Mouse (Mus musculus) heart, embryonic 12.5 days (tissue): ENCODE results near the gene Slc25a27. TPM values are rescaled to one million over a fixed set of nuclear protein-coding genes. Genes with fewer than 3 reads are reported as not detected.

Source experiments
- ATAC-seq: fragments of 200-750 bp; cut with Nextera tagmentation; 2 replicates; pipeline ENCODE4 v1.8.0; 2017; ENCODE audit warnings: moderate TSS enrichment, moderate library complexity; ENCODE audit not compliant: insufficient number of reproducible peaks, low FRiP score
- H3K27ac ChIP-seq: fragments of 300-500 bp; sonication (generic); 2 replicates; pipeline ENCODE4 v1.5.1; 2016; ENCODE audit warnings: mild to moderate bottlenecking, moderate library complexity; ENCODE audit not compliant: poor library complexity, severe bottlenecking
- H3K27me3 ChIP-seq: fragments of 300-500 bp; sonication (generic); replicated peaks from 2 replicates; pipeline ENCODE4 v1.6.1; 2016; ENCODE audit warnings: mild to moderate bottlenecking, moderate library complexity
- H3K36me3 ChIP-seq: fragments of 300-500 bp; sonication (generic); 2 replicates; pipeline ENCODE4 v1.6.1; 2016; ENCODE audit warnings: mild to moderate bottlenecking, moderate library complexity
- H3K4me1 ChIP-seq: fragments of 300-500 bp; sonication (generic); replicated peaks from 2 replicates; pipeline ENCODE4 v1.6.1; 2016; ENCODE audit warnings: mild to moderate bottlenecking
- H3K4me2 ChIP-seq: fragments of 300-500 bp; sonication (generic); 2 replicates; pipeline ENCODE4 v1.6.1; 2016; ENCODE audit warnings: mild to moderate bottlenecking, moderate library complexity
- H3K4me3 ChIP-seq: fragments of 300-500 bp; sonication (generic); 2 replicates; pipeline ENCODE4 v1.5.1; 2016; ENCODE audit warnings: mild to moderate bottlenecking
- H3K9ac ChIP-seq: fragments of 300-500 bp; sonication (generic); 2 replicates; pipeline ENCODE4 v1.6.1; 2016; ENCODE audit warnings: mild to moderate bottlenecking, moderate library complexity
- H3K9me3 ChIP-seq: fragments of 300-500 bp; sonication (generic); replicated peaks from 2 replicates; pipeline ENCODE4 v1.6.1; 2016; ENCODE audit warnings: mild to moderate bottlenecking, moderate library complexity
- WGBS: fragments of 180-500 bp; shearing (Covaris S2); methylation state at CpG from one replicate; pipeline ENCODE4 v1.1.7; 2016; 5-methylcytosine and 5-hydroxymethylcytosine counted together
- polyA plus RNA-seq: library from polyadenylated mRNA; unstranded; fragments of >200 nt; fragmentation: Nextera tagmentation; extraction: Ambion mirVana; gene quantifications from 2 replicates; pipeline ENCODE4 v1.2.1, GENCODE M21; 2016

Slc25a27 gene
- polyA plus RNA-seq, 1 experiment from 2014 or later, result 13.5 TPM

GRCm38 (mm10) chr17:43612221-43612620, 54.8 kb downstream of the Slc25a27 start:
- no peaks in the 10 kb centered on the region for H3K36me3 ChIP-seq
- 0 out of 2 replicates have a peak, but pooled peaks cover 3% of the 10 kb centered on the region for H3K27me3 ChIP-seq
- ATAC-seq, result 0 out of 2 replicates have a peak, but pooled peaks have one; percentile 64
- H3K9ac ChIP-seq, result no peak overlapping the region
- 31% methylated on average over 3 of the region's 3 CpGs for WGBS
- no peak overlapping the region for H3K4me2 ChIP-seq
- H3K27ac ChIP-seq, result no peak overlapping the region
- no peaks in the 10 kb centered on the region for H3K4me1 ChIP-seq
- H3K4me3 ChIP-seq, result no peak overlapping the region
- no peaks in the 10 kb centered on the region for H3K9me3 ChIP-seq

GRCm38 (mm10) chr17:43611586-43611985, 55.4 kb downstream of the Slc25a27 start:
- H3K36me3 ChIP-seq, result no peaks in the 10 kb centered on the region
- H3K4me1 ChIP-seq, result no peaks in the 10 kb centered on the region
- H3K27me3 ChIP-seq, result 0 out of 2 replicates have a peak, but pooled peaks cover 3% of the 10 kb centered on the region
- no peak overlapping the region for H3K27ac ChIP-seq
- no peak overlapping the region for H3K9ac ChIP-seq
- no peaks in the 10 kb centered on the region for H3K9me3 ChIP-seq
- H3K4me2 ChIP-seq, result no peak overlapping the region
- no peak overlapping the region for H3K4me3 ChIP-seq
- WGBS, result 20% methylated on average over 7 of the region's 7 CpGs
- ATAC-seq, result no peak

DNA sequence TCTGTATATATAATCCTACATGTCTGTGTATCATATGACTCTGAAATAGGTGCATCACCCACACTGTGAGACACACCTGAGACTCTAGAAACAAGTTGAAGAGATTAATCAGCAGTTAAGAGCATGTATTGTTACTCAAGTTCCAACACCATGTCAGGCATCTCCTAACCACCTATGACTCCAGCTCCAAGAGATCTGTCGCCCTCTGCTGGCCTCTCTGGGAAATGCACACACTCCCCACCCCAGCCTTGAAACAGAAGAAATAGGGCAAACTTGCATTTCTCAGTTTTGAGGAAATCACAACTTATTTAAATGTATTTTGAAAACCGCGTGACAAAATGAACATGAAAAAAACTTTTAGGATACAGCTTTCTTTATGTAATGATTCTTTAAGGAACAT, 60.3 kb downstream of the Slc25a27 start:
- ATAC-seq, result no peak
- no peaks in the 10 kb centered on the region for H3K9me3 ChIP-seq
- WGBS, result 7% methylated on average over 3 of the region's 3 CpGs
- no peak overlapping the region for H3K27ac ChIP-seq
- H3K4me1 ChIP-seq, result no peaks in the 10 kb centered on the region
- no peak overlapping the region for H3K4me2 ChIP-seq
- H3K4me3 ChIP-seq, result no peak overlapping the region
- no peaks in the 10 kb centered on the region for H3K36me3 ChIP-seq
- no peak overlapping the region for H3K9ac ChIP-seq
- H3K27me3 ChIP-seq, result 0 out of 2 replicates have a peak, but pooled peaks cover 3% of the 10 kb centered on the region

DNA sequence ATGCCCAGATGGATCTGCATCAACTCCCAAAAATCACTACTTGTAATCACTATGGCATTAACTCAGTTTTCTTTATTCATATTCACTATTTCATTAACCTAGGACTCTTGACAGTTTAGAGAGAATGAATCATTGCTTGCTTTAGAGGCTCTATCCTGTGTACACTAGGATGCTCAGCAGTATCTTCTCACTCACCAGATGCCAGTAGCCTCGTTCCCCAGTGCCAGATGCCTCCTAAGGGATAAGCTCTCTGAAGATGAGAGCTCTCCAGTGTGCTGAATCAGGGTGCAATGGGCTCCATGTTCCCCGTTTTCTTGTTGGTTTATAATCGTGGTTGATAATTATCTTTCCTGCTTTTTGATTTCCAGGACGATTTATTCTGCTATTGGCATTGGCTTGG, 68.3 kb downstream of the Slc25a27 start:
- no peak for ATAC-seq
- H3K4me3 ChIP-seq, result no peak overlapping the region
- H3K36me3 ChIP-seq, result no peaks in the 10 kb centered on the region
- H3K4me2 ChIP-seq, result no peak overlapping the region
- H3K4me1 ChIP-seq, result no peaks in the 10 kb centered on the region
- peaks cover 7% of the 10 kb centered on the region; the same call in 1 of the 2 replicates for H3K9me3 ChIP-seq
- WGBS, result 50% methylated on average over 4 of the region's 4 CpGs
- no peak overlapping the region for H3K9ac ChIP-seq
- H3K27ac ChIP-seq, result no peak overlapping the region
- H3K27me3 ChIP-seq, result no peaks in the 10 kb centered on the region

- Histone ChIP-seq H3K36me3 (no peaks in the 10 kb centered on the region), H3K4me2 (no peak overlapping the region), H3K9ac (no peak overlapping the region), H3K9me3 (peaks cover 7% of the 10 kb centered on the region; the same call in 1 of the 2 replicates), H3K4me3 (no peak overlapping the region), H3K27me3 (no peaks in the 10 kb centered on the region), H3K4me1 (no peaks in the 10 kb centered on the region), H3K27ac (no peak overlapping the region)
- 86% methylated on average over 2 of the region's 2 CpGs for WGBS
- no peak for ATAC-seq
Observed at GRCm38 (mm10) chr17:43597742-43598141, 69.3 kb downstream of the Slc25a27 start.

- H3K4me1 ChIP-seq, result no peaks in the 10 kb centered on the region
- H3K27me3 ChIP-seq, result no peaks in the 10 kb centered on the region
- peaks cover 4% of the 10 kb centered on the region; the same call in 1 of the 2 replicates for H3K9me3 ChIP-seq
- H3K27ac ChIP-seq, result no peak overlapping the region
- H3K36me3 ChIP-seq, result no peaks in the 10 kb centered on the region
- 79% methylated on average over 21 of the region's 21 CpGs for WGBS
- no peak overlapping the region for H3K9ac ChIP-seq
- ATAC-seq, result no peak
- no peak overlapping the region for H3K4me2 ChIP-seq
- no peak overlapping the region for H3K4me3 ChIP-seq
Observed at GRCm38 (mm10) chr17:43592296-43593291, 74.4 kb downstream of the Slc25a27 start.

Other genes with a start within 250 kb of the Slc25a27 start
- not detected in 2 replicates for gene Mep1a, start 164.4 kb downstream of the Slc25a27 start, polyA plus RNA-seq
- gene Ankrd66, start 123.6 kb downstream of the Slc25a27 start, polyA plus RNA-seq, result not detected in 2 replicates
- 12.4 and 13.1 TPM in 2 replicates for gene Pla2g7, start 99.1 kb downstream of the Slc25a27 start, polyA plus RNA-seq
- 0.04 TPM in 1 of 2 replicates, not detected in the other for gene Tdrd6, start 36.9 kb downstream of the Slc25a27 start, polyA plus RNA-seq
- gene Cyp39a1, start 211 bp upstream of the Slc25a27 start, polyA plus RNA-seq, result 34.7 and 35.5 TPM in 2 replicates
- gene Rcan2, start 134.1 kb upstream of the Slc25a27 start, polyA plus RNA-seq, result 44.1 and 44.3 TPM in 2 replicates